Mouse (Mus musculus) spleen, adult 12 weeks (tissue): ENCODE measurements at regions not wholly inside any gene's neighbourhood (a gene's known extent, or its start where the extent isn't known, plus 50 kb on each side); places are given as distances from the start of the nearest gene placed in this dataset.

Source experiments
- DNase-seq: peaks from one replicate; pipeline ENCODE4 v3.0.0; 2022; ENCODE audit warnings: low spot score

GRCm38 (mm10) chr15:63532337-63533055 is 312.5 kb downstream of the Gsdmc2 start:
- DNase-seq, result no peak

GRCm38 (mm10) chr15:63527318-63527717 is 317.7 kb downstream of the Gsdmc2 start:
- no peak for DNase-seq

- no peak for DNase-seq
These were observed 318.2 kb downstream of the Gsdmc2 start for GRCm38 (mm10) chr15:63526820-63527219.

DNA sequence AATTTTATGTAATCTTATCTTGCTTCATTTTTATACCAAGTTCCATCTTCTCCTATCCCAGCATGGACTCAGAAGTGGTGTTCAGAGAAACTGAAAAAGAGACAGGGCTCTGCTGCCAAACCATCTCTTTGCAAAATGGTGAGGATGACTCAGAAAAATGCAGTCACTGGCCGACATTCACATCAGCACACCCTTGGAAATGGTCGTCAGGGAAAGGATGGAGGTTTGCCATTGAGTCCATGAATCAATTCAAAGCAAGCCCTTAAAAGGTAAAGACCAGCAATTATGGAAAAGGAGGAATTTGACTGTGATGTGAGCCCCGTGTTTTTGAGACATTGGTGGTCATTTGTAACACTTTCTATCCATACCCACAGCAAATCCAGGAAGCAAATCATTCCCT is 327.7 kb downstream of the Gsdmc2 start:
- no peak for DNase-seq

- DNase-seq, result no peak
These were observed 344.5 kb downstream of the Gsdmc2 start for GRCm38 (mm10) chr15:63500453-63500852.

GRCm38 (mm10) chr15:63498483-63498882 is 346.5 kb downstream of the Gsdmc2 start:
- DNase-seq, result no peak

DNA sequence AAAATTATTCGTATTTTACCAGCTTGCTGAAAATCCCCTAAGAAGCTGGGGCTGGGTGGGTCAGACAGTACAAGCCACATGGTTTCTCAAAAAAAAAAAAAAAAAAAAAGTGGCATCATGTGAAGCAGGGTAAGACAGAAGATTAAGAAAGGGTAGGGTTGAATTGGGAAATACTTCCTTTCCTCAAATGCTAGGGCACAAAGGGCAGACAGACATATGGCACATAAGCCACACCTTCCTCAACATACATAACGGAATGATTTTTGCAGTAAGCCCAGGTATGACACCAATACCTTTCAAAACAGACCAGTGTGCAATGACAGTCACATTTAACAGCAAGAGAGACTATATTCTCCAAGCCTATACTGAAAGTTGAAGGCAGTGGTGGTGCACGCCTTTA is 347.8 kb downstream of the Gsdmc2 start:
- no peak for DNase-seq

DNA sequence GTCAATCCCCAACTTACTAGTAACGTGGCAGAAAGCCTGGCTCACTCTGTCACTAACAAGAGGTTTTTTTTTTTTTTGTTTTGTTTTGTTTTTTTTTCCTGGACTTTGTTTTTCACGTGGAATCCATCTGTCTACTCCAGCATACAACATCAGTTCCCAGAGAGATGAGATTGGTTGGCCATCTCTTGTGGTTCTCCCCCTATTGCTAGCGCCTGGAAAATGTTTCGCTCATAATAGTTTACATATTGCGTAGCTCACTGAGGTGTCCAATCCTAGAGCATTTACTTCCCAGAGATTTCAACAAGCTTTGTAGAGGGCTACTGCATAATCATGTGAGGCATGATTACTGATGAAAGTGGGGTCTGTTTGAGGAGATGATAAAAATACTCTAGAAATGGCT is 360.1 kb downstream of the Gsdmc2 start:
- DNase-seq, result no peak

DNA sequence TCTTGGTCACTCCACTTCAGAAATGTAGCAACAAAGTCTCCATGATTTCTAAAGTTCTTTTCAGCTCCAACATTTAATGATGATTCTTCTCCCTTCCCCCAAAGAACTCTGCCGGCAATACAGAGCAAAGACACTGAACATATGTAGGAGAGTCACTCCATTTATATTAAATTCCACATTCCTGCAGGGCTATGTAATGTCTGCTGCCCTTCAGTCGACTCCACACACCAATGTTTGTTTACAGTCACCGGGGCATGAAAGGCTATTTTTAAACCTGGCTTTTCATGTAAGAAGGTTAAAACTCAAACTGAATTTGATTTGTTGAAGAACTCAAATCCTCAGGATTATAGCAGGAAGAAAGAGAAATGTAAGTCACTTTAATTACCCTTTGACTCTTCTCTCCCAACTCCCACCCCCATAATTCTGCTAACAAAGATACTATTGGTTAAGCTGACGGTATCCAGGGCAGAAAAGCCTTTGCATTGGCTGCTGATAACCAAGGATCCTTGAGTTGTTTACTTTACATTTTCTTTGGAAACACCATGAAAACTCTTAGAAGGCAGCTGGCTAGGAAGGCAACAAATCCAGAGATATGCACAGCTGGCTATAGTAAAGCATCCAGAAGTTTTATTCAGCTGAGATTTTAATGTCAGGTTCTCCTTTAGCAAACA is 360.6 kb downstream of the Gsdmc2 start:
- DNase-seq, result no peak

DNA sequence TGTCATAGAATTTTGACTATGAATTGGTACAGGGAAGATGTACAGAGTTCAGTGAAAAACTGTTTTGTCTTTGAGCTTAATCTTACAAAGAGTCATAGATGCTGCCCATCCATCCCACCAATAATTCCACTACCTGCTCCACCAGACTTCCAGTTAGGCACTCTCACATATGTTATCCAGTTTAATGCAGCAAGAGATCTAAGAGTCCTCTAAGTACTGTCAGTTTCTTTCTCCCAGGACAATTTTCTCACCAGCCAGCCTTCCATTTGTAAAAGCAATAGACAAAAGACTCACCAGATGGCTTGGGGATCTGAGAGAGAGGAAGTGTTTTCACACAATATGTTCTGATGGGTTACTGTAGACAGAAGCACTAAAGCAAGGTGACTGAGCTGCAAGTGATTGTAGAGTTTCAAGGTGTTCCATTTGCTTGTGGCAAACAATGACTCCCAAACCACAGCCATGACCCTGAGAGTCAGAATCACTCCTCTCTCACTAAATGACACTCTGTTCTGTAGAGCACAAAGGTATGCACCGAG is 365.6 kb downstream of the Gsdmc2 start:
- DNase-seq, result no peak

GRCm38 (mm10) chr15:63466916-63467315 is 378.1 kb downstream of the Gsdmc2 start:
- DNase-seq, result no peak

DNA sequence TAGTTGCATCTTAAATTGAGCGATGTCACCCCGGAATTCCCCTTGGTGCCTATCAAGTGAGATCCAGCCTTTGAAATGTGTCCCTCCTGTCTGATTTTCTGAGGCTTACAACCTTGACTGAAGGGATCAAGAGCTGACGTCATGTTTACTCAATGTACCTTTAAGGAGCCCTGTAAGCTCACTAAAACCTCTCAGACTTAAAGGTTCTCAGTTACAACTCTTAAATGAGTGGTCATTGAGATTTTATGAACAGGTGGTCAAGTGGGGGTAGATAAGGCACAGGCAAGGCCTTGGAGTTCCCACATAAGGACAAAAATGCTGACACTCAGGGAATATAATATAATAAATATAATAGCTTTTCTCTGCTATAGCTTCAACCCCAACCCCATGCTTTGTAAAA is 392.4 kb downstream of the Gsdmc2 start:
- no peak for DNase-seq

- DNase-seq, result no peak
These were observed 398.7 kb downstream of the Gsdmc2 start for GRCm38 (mm10) chr15:63446288-63446687.

- DNase-seq, result no peak
These were observed 400.0 kb downstream of the Gsdmc2 start for GRCm38 (mm10) chr15:63445016-63445415.

DNA sequence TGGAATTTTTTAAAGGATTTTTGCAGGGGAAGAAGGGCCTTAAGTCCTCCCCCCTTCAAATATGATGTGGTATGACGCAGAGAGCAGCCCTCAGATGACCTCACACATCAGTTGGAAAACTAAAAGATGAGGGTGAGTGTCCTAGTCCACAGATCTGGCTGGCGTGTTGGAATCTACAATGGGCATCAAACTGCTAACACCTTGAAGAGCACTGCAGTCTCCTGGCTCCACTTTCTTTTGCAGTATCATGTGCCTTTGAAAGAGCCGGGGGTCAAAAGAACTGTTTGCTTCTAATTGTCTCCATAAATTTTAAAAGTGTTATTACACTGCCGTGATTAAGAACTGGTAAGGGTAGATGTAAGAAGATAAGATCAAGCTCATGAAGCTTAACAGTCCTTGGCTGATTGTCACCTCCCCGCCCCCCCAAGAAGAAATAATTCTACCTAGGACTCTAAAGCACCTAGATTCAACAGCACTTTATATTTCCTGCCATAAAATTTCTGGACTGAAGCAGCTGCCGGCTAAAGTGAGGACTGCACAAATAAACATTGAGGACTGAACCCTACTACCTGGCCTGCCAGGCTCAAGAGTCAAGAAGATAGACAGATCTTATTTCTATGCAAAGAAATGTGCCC is 402.7 kb downstream of the Gsdmc2 start:
- DNase-seq, result no peak

DNA sequence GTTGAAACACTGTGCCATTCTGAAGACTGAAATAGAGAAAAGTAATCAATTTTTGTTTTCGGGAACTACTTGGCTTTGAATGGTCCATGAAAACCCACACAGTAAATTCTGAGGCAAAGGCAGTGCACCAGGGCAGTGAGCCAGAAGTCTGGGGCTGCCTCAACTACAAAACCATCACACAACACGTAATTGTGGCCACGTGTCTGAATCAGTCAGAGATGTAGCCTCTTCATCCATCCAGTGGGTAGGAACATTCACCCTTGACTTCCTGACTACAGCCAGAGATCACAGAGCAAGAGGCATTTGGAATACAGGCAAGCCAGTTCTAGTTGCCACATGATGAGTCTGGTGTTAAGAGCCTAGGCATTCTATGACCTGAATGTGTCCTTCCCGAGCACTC is 432.3 kb downstream of the Gsdmc2 start:
- DNase-seq, result no peak

DNA sequence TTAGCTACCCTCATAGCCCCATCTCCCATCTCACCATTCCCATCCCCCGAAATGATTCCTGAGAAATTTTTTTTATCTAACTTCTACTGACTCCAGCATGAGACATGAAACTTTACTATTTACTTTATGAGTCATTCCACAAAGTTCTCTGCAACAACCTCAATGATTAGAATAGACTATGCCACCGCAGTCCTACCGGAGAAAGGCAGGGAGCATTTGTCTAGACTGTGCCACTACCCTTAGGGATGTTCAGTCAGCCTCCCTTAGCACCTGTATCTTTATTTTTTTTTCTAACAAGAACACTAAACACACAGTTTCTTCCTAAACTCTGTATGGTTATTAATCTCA is 433.2 kb downstream of the Gsdmc2 start:
- no peak for DNase-seq

DNA sequence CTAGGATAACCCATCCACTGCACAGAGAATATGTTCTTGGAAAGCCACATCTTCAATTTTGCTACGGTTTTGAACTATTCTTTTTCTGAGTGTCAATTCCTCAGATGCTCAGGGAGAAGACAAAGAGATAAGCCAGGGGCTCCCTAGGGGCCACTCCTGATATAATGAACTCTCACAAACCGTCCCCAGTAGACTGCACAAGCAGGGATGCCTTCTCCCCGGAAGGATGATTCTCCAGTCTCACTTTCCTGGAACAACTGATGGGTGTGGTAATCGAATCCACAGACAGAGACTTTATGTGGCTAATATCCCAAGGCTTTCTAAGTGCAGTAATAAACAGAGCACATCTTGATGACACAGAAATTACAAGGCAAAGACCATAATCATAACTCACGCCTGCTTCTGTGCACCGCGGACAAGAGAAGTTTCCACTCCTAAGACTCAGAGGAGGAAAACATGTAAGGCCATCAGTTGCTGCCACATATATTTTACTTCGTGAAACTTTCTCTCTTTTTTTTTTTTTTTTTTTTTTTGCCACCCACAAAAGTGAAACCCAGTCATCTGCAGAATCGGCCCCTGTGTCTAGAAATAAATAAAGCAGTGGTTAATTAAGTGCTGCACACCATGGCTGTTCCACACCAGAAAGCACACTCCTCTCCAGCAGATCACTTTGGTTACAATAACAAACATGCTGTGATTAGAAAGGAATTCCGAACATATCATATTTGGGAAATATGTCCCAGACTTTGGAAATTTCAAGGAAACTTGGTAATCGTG is 433.8 kb downstream of the Gsdmc2 start:
- no peak for DNase-seq

DNA sequence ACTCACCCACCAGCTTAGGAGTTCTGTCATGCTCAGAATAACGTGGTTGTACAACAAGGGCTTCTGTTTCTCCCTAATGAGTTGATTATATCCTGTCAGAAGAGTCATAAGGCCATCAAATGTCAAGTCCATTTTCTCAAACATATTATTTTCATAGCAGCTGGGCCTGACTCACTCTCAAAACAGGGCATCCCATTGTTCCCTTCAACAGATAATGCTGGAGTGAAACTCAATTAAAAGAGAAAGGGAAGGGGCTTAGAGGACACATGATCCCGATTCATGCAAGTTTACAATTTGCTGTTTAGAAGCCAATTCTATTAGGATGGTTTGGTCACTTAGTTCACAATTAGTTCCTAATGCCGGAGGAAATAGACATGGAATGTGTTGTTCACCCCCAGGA is 444.5 kb downstream of the Gsdmc2 start:
- DNase-seq, result no peak

GRCm38 (mm10) chr15:63400011-63400410 is 445.0 kb downstream of the Gsdmc2 start:
- DNase-seq, result no peak

- DNase-seq, result no peak
These were observed 447.5 kb downstream of the Gsdmc2 start for GRCm38 (mm10) chr15:63397485-63397884.

GRCm38 (mm10) chr15:63377258-63377657 is 467.7 kb downstream of the Gsdmc2 start:
- DNase-seq, result no peak
